Mouse (Mus musculus) intestine, embryonic 14.5 days (tissue): ENCODE data around the gene Scamp1. TPM values are rescaled to one million over a fixed set of nuclear protein-coding genes. Genes with fewer than 3 reads are reported as not detected.

Source experiments
- ATAC-seq: fragments of 200-750 bp; cut with Nextera tagmentation; replicated peaks from 2 replicates; pipeline ENCODE4 v1.8.0; 2017; ENCODE audit warnings: low read depth, moderate number of reproducible peaks, moderate TSS enrichment, moderate library complexity; ENCODE audit not compliant: low FRiP score, low TSS enrichment
- DNase-seq: peaks from one replicate; pipeline ENCODE4 v3.0.0-alpha.2; 2018; ENCODE audit warnings: low spot score
- H3K27ac ChIP-seq: fragments of 300-500 bp; sonication (generic); 2 replicates; pipeline ENCODE4 v1.5.1; 2014; ENCODE audit warnings: low read depth, mild to moderate bottlenecking, control low read depth
- H3K27me3 ChIP-seq: fragments of 300-500 bp; sonication (generic); replicated peaks from 2 replicates; pipeline ENCODE4 v1.6.1; 2014; ENCODE audit warnings: low read length, control low read depth; ENCODE audit not compliant: control insufficient read depth, insufficient read depth
- H3K36me3 ChIP-seq: fragments of 300-500 bp; sonication (generic); 2 replicates; pipeline ENCODE4 v1.6.1; 2014; ENCODE audit warnings: low read length, control low read depth; ENCODE audit not compliant: control insufficient read depth, insufficient read depth
- H3K4me1 ChIP-seq: fragments of 300-500 bp; sonication (generic); replicated peaks from 2 replicates; pipeline ENCODE4 v1.6.1; 2014; ENCODE audit warnings: low read length, control low read depth, mixed read lengths; ENCODE audit not compliant: control insufficient read depth, insufficient read depth
- H3K4me2 ChIP-seq: fragments of 300-500 bp; sonication (generic); 2 replicates; pipeline ENCODE4 v1.6.1; 2014; ENCODE audit warnings: low read length
- H3K4me3 ChIP-seq: fragments of 300-500 bp; sonication (generic); 2 replicates; pipeline ENCODE4 v1.5.1; 2014; ENCODE audit warnings: low read depth, low read length, control low read depth, mixed read lengths
- H3K9ac ChIP-seq: fragments of 300-500 bp; sonication (generic); 2 replicates; pipeline ENCODE4 v1.6.1; 2014; ENCODE audit warnings: mild to moderate bottlenecking, low read length
- H3K9me3 ChIP-seq: fragments of 300-500 bp; sonication (generic); 2 replicates; pipeline ENCODE4 v1.6.1; 2016; ENCODE audit warnings: low read length, control low read depth; ENCODE audit not compliant: control insufficient read depth
- WGBS: fragments of 180-500 bp; shearing (Covaris S2); extraction: QIAGEN DNeasy Blood & Tissue Kit; methylation state at CpG from one replicate; pipeline ENCODE4 v1.1.7; 2014; 5-methylcytosine and 5-hydroxymethylcytosine counted together
- polyA plus RNA-seq: library from polyadenylated mRNA; unstranded; fragments of >200 nt; fragmentation: Nextera tagmentation; extraction: Ambion mirVana; gene quantifications from 2 replicates; pipeline ENCODE4 v1.2.1, GENCODE M21; 2014

Gene Scamp1
- polyA plus RNA-seq, 1 experiment from 2014 or later: 30.2 TPM

GRCm38 (mm10) chr13:94231871-94232270, 53.8 kb downstream of the Scamp1 start:
- DNase-seq: no peak
- Histone ChIP-seq H3K9ac (no peak overlapping the region), H3K27me3 (no peaks in the 10 kb centered on the region), H3K27ac (no peak overlapping the region), H3K4me1 (no peaks in the 10 kb centered on the region), H3K4me2 (no peak overlapping the region), H3K4me3 (no peak overlapping the region), H3K9me3 (no peaks in the 10 kb centered on the region), H3K36me3 (0 out of 2 replicates have a peak, but pooled peaks cover 7% of the 10 kb centered on the region)
- 84% methylated on average over 14 of the region's 14 CpGs for WGBS
- ATAC-seq: no peak

GRCm38 (mm10) chr13:94224717-94225705, 60.6 kb downstream of the Scamp1 start:
- 0 out of 2 replicates have a peak, but pooled peaks cover 11% of the 10 kb centered on the region for H3K36me3 ChIP-seq
- WGBS: 93% methylated on average over 38 of the region's 38 CpGs
- H3K27me3 ChIP-seq: no peaks in the 10 kb centered on the region
- DNase-seq: no peak
- H3K4me1 ChIP-seq: no peaks in the 10 kb centered on the region
- no peak for ATAC-seq
- H3K27ac ChIP-seq: no peak overlapping the region
- no peak overlapping the region for H3K9ac ChIP-seq
- H3K9me3 ChIP-seq: no peaks in the 10 kb centered on the region
- no peak overlapping the region for H3K4me2 ChIP-seq
- H3K4me3 ChIP-seq: no peak overlapping the region

- no peak for ATAC-seq
- 0 out of 2 replicates have a peak, but pooled peaks cover 11% of the 10 kb centered on the region for H3K36me3 ChIP-seq
- H3K4me1 ChIP-seq: no peaks in the 10 kb centered on the region
- no peak overlapping the region for H3K4me3 ChIP-seq
- no peak overlapping the region for H3K9ac ChIP-seq
- no peak for DNase-seq
- WGBS: 61% methylated on average over 14 of the region's 14 CpGs
- no peak overlapping the region for H3K27ac ChIP-seq
- no peak overlapping the region for H3K4me2 ChIP-seq
- no peaks in the 10 kb centered on the region for H3K9me3 ChIP-seq
- no peaks in the 10 kb centered on the region for H3K27me3 ChIP-seq
Measured at GRCm38 (mm10) chr13:94223609-94224008, 62.0 kb downstream of the Scamp1 start.

- Histone ChIP-seq H3K27ac (no peak overlapping the region), H3K4me3 (no peak overlapping the region), H3K4me1 (peaks cover 4% of the 10 kb centered on the region; the same call in 1 of the 2 replicates), H3K27me3 (no peaks in the 10 kb centered on the region), H3K9ac (no peak overlapping the region), H3K36me3 (peaks cover 19% of the 10 kb centered on the region; the same call in 1 of the 2 replicates), H3K9me3 (peaks cover 3% of the 10 kb centered on the region; the same call in 1 of the 2 replicates), H3K4me2 (no peak overlapping the region)
- ATAC-seq (no peak), DNase-seq (no peak)
- WGBS: 85% methylated on average over 2 of the region's 2 CpGs
Measured at GRCm38 (mm10) chr13:94212716-94213115, 72.9 kb downstream of the Scamp1 start.

GRCm38 (mm10) chr13:94212179-94212578, 73.5 kb downstream of the Scamp1 start:
- Histone ChIP-seq H3K36me3 (peaks cover 21% of the 10 kb centered on the region; the same call in 1 of the 2 replicates), H3K27ac (no peak overlapping the region), H3K9ac (no peak overlapping the region), H3K9me3 (peaks cover 3% of the 10 kb centered on the region; the same call in 1 of the 2 replicates), H3K4me1 (peaks cover 4% of the 10 kb centered on the region; the same call in 1 of the 2 replicates), H3K4me2 (no peak overlapping the region), H3K27me3 (no peaks in the 10 kb centered on the region), H3K4me3 (no peak overlapping the region)
- whole genome bisulfite sequencing: 95% methylated on average over 2 of the region's 2 CpGs
- DNase-seq (no peak), ATAC-seq (no peak)

GRCm38 (mm10) chr13:94211236-94212119, 74.2 kb downstream of the Scamp1 start:
- Histone ChIP-seq H3K9ac (no peak overlapping the region), H3K27ac (no peak overlapping the region), H3K4me2 (no peak overlapping the region), H3K36me3 (peaks cover 21% of the 10 kb centered on the region; the same call in 1 of the 2 replicates), H3K9me3 (peaks cover 3% of the 10 kb centered on the region; the same call in 1 of the 2 replicates), H3K27me3 (no peaks in the 10 kb centered on the region), H3K4me1 (peaks cover 4% of the 10 kb centered on the region; the same call in 1 of the 2 replicates), H3K4me3 (no peak overlapping the region)
- WGBS: 51% methylated on average over 6 of the region's 6 CpGs
- ATAC-seq: no peak
- DNase-seq: no peak

- no peak overlapping the region for H3K9ac ChIP-seq
Measured at GRCm38 (mm10) chr13:94208892-94209291, 76.8 kb downstream of the Scamp1 start.

GRCm38 (mm10) chr13:94207973-94208372, 77.7 kb downstream of the Scamp1 start:
- DNase-seq (no peak), ATAC-seq (no peak)
- Histone ChIP-seq H3K27me3 (no peaks in the 10 kb centered on the region), H3K4me3 (no peak overlapping the region), H3K27ac (no peak overlapping the region), H3K4me1 (peaks cover 4% of the 10 kb centered on the region; the same call in 1 of the 2 replicates), H3K9ac (no peak overlapping the region), H3K9me3 (peaks cover 3% of the 10 kb centered on the region; the same call in 1 of the 2 replicates), H3K4me2 (no peak overlapping the region), H3K36me3 (peaks cover 26% of the 10 kb centered on the region)
- WGBS: 94% methylated on average over 16 of the region's 16 CpGs

More at GRCm38 (mm10) chr13:94208892-94209291, 76.8 kb downstream of the Scamp1 start:
- Histone ChIP-seq H3K9me3 (peaks cover 3% of the 10 kb centered on the region; the same call in 1 of the 2 replicates), H3K4me3 (no peak overlapping the region), H3K27me3 (no peaks in the 10 kb centered on the region), H3K27ac (no peak overlapping the region), H3K36me3 (peaks cover 20% of the 10 kb centered on the region; the same call in 1 of the 2 replicates), H3K4me2 (no peak overlapping the region), H3K4me1 (peaks cover 4% of the 10 kb centered on the region; the same call in 1 of the 2 replicates)
- ATAC-seq (no peak), DNase-seq (no peak)
